9 mouse cellular contexts compared by ENCODE assay signal in the genomic region with DNA sequence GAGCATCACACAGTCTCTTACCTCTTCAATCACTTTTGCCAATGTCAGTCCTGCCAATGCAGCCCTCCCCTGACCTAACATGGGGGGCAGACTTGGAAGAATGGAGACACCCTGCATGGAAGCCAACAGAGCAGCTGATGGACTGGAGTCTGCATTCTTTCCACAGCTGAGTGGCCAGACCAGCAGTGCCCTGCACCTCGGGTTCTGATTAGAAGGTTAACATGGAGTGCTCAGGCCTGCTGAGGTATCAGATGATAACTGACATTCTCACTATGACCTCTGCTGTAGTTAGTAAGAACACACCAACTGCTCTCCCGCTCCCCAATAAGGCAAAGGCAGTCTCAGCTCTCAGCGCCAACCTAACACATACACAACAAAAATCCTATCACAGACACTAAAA. TPM values are rescaled to one million over a fixed set of nuclear protein-coding genes. Genes with fewer than 3 reads are reported as not detected.
A peak's percentile ranks its signal among the peaks of the same experiment; 100 is the strongest.
DNase-seq lines count a peak whose midpoint lies in the region; ATAC-seq lines count a peak whose summit lies in the region.
"Had no signal": no experiment of that assay in that cellular context is flagged by ENCODE, and none has a peak within 500 bp of the region (broad histone marks: within the 10 kb centered on the region; RNA-seq: fewer than 3 reads in every experiment).

No protein-coding gene starts in this region.

- DNase-seq in heart, adult 9 months (ENCODE audit: low spot score in 2 of 2): peak; percentile 72 to 80
- peak; percentile 46 to 48 for DNase-seq in heart, postnatal 14 days
- no peak for DNase-seq in frontal cortex, postnatal 36 days (ENCODE audit: low spot score in 2 of 2)
- DNase-seq in cerebellum, postnatal 4 days (ENCODE audit: low spot score in 2 of 2): no peak
- no peak for DNase-seq in thymus, postnatal 10 days (ENCODE audit: low spot score in 2 of 2)
- DNase-seq: liver, postnatal 0 days had no signal

- peaks cover 92% of the 10 kb centered on the region for H3K36me3 ChIP-seq in megakaryocyte, embryonic 14.5 days (replicated peaks; ENCODE audit: low read length)

- no peak for ATAC-seq in megakaryocyte, adult 5-6 weeks (ENCODE audit: poor library complexity, severe bottlenecking)
- ATAC-seq: activated CD4-positive, CD25-positive, alpha-beta regulatory T cell, adult 4 months; liver, postnatal 0 days had no signal

- no peaks in the 10 kb centered on the region for H3K27me3 ChIP-seq in megakaryocyte, embryonic 14.5 days (replicated peaks)

- intact Hi-C loops in heart, postnatal 14 days (cut with DNase I): no loop called here

- H3K4me3 ChIP-seq in megakaryocyte, embryonic 14.5 days (replicated peaks): peak overlapping the region; percentile 65

- no peaks in the 10 kb centered on the region for H3K9me3 ChIP-seq in megakaryocyte, embryonic 14.5 days

- H3K4me1 ChIP-seq in megakaryocyte, embryonic 14.5 days: peaks cover 92% of the 10 kb centered on the region

RNA-seq across cellular contexts. Expression of a gene that starts 8.3 kb away (rescaled TPM):
- 183 and 335 TPM in 2 replicates for polyA plus RNA-seq in megakaryocyte, embryonic 14.5 days (2012; ENCODE audit: insufficient read depth, low replicate concordance)
- 41.0 and 47.8 TPM in 2 replicates for total RNA-seq in megakaryocyte, adult 5-6 weeks (2015)
- 37.9 and 55.4 TPM in 2 replicates for total RNA-seq in megakaryocyte, adult 5-6 weeks (2017)
- 10 to 100 TPM; 46.3 to 54.8 TPM for total RNA-seq in heart, postnatal 14 days (2021)

RNA-seq across cellular contexts. Expression of a gene that starts 37.0 kb away (rescaled TPM):
- 1.5 and 5.7 TPM in 2 replicates for polyA plus RNA-seq in megakaryocyte, embryonic 14.5 days (2012; ENCODE audit: insufficient read depth, low replicate concordance)
- 7.4 and 7.5 TPM in 2 replicates for total RNA-seq in megakaryocyte, adult 5-6 weeks (2015)
- total RNA-seq in megakaryocyte, adult 5-6 weeks (2017): 2.9 and 4.2 TPM in 2 replicates
- 1 to 10 TPM; 7.0 to 7.2 TPM for total RNA-seq in heart, postnatal 14 days (2021)

Comparison
In these comparisons a context has a peak if more than half of its experiments do, and no peak if none do; other contexts are left out.
1. DNase-seq: peak in heart, adult 9 months (2 of 2) and heart, postnatal 14 days (2 of 2); none in frontal cortex, postnatal 36 days (0 of 2), cerebellum, postnatal 4 days (0 of 2) and thymus, postnatal 10 days (0 of 2).